ENCODE assay signal across 7 mouse cellular contexts in the genomic region with DNA sequence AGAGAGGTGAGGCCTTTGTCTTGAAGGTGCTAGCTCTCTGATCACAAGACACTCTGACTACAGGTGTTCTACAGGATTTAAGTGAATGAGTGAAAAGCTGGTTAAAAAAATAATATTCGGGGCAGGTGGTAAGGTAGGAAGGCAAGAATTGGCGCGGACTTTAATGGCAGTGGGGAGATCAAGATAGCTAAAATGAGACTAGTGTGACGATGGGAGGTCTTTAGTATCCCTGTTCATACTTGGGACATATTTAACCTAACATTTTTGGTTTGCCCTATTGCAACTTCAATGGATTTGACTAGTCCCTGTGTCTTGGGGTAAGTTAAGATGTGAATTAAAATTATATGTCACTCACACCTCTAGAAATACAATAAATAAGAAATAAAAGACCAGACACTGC. TPM values are rescaled to one million over a fixed set of nuclear protein-coding genes. Genes with fewer than 3 reads are reported as not detected.
A peak's percentile ranks its signal among the peaks of the same experiment; 100 is the strongest.
DNase-seq lines count a peak whose midpoint lies in the region; ATAC-seq lines count a peak whose summit lies in the region.

No protein-coding gene starts in this region.

- no peak overlapping the region; the same call in 1 of the 2 replicates for H3K27ac ChIP-seq in lung, embryonic 15.5 days
- H3K27ac ChIP-seq in forebrain, embryonic 12.5 days: peak overlapping the region; percentile 50; the same call in 1 of the 2 replicates
- peak overlapping the region; percentile 87 for H3K27ac ChIP-seq in limb, embryonic 10.5 days
- H3K27ac ChIP-seq in stomach, embryonic 14.5 days (ENCODE audit: low read length): no peak overlapping the region

- 31% methylated on average over 4 of the region's 4 CpGs for WGBS in lung, embryonic 15.5 days
- 37% methylated on average over 4 of the region's 4 CpGs for WGBS in forebrain, embryonic 12.5 days
- WGBS in limb, embryonic 10.5 days: 36% methylated on average over 4 of the region's 4 CpGs
- WGBS in stomach, embryonic 14.5 days: 27% methylated on average over 4 of the region's 4 CpGs

- peaks cover 26% of the 10 kb centered on the region for H3K4me1 ChIP-seq in lung, embryonic 15.5 days
- H3K4me1 ChIP-seq in forebrain, embryonic 12.5 days: peaks cover 27% of the 10 kb centered on the region
- H3K4me1 ChIP-seq in limb, embryonic 10.5 days: peaks cover 42% of the 10 kb centered on the region
- peaks cover 12% of the 10 kb centered on the region for H3K4me1 ChIP-seq in stomach, embryonic 14.5 days (ENCODE audit: control insufficient read depth, insufficient read depth, low read length)

- H3K4me2 ChIP-seq in lung, embryonic 15.5 days: peak overlapping the region; percentile 92
- peak overlapping the region; percentile 50 for H3K4me2 ChIP-seq in forebrain, embryonic 12.5 days
- H3K4me2 ChIP-seq in stomach, embryonic 14.5 days (replicated peaks; ENCODE audit: low read depth, low read length): peak overlapping the region; percentile 42

- peak overlapping the region; percentile 99 for H3K4me3 ChIP-seq in lung, embryonic 15.5 days
- H3K4me3 ChIP-seq in forebrain, embryonic 12.5 days (replicated peaks): peak overlapping the region; percentile 73
- H3K4me3 ChIP-seq in limb, embryonic 10.5 days: peak overlapping the region; percentile 90
- peak overlapping the region; percentile 70 for H3K4me3 ChIP-seq in stomach, embryonic 14.5 days (ENCODE audit: low read depth, low read length)

- no peak for ATAC-seq in lung, embryonic 15.5 days (ENCODE audit: borderline replicate concordance, extremely low read depth, low FRiP score, low TSS enrichment)
- no peak for ATAC-seq in forebrain, embryonic 12.5 days (ENCODE audit: low FRiP score)
- ATAC-seq in stomach, embryonic 14.5 days (ENCODE audit: insufficient number of reproducible peaks, insufficient read depth, low FRiP score, low read depth): no peak

- H3K9me3 ChIP-seq in lung, embryonic 15.5 days: no peaks in the 10 kb centered on the region
- no peaks in the 10 kb centered on the region for H3K9me3 ChIP-seq in forebrain, embryonic 12.5 days
- no peaks in the 10 kb centered on the region for H3K9me3 ChIP-seq in limb, embryonic 10.5 days (replicated peaks)
- H3K9me3 ChIP-seq in stomach, embryonic 14.5 days (ENCODE audit: control insufficient read depth, low read depth, low read length): no peaks in the 10 kb centered on the region

- no peak for DNase-seq in lung, postnatal 36 days
- no peak for DNase-seq in limb, embryonic 10.5 days (ENCODE audit: low spot score)
- no peak for DNase-seq in urinary bladder, adult 2 months (ENCODE audit: low spot score)
- DNase-seq in ovary, postnatal 36 days (ENCODE audit: low spot score): no peak

- H3K27me3 ChIP-seq in lung, embryonic 15.5 days: no peaks in the 10 kb centered on the region
- no peaks in the 10 kb centered on the region for H3K27me3 ChIP-seq in forebrain, embryonic 12.5 days
- H3K27me3 ChIP-seq in limb, embryonic 10.5 days (ENCODE audit: low read depth, poor library complexity, severe bottlenecking): no peaks in the 10 kb centered on the region
- H3K27me3 ChIP-seq in stomach, embryonic 14.5 days (ENCODE audit: control insufficient read depth, insufficient read depth, low read length): no peaks in the 10 kb centered on the region

- peaks cover 16% of the 10 kb centered on the region for H3K36me3 ChIP-seq in lung, embryonic 15.5 days
- H3K36me3 ChIP-seq in forebrain, embryonic 12.5 days (replicated peaks): peaks cover 15% of the 10 kb centered on the region
- H3K36me3 ChIP-seq in limb, embryonic 10.5 days: peaks cover 28% of the 10 kb centered on the region
- H3K36me3 ChIP-seq in stomach, embryonic 14.5 days (ENCODE audit: control insufficient read depth, insufficient read depth, low read length): peaks cover 11% of the 10 kb centered on the region

- H3K9ac ChIP-seq in lung, embryonic 15.5 days: peak overlapping the region; percentile 21; the same call in 1 of the 2 replicates
- H3K9ac ChIP-seq in forebrain, embryonic 12.5 days: peak overlapping the region; percentile 78
- H3K9ac ChIP-seq in stomach, embryonic 14.5 days (replicated peaks; ENCODE audit: low read depth, low read length): no peak overlapping the region

RNA-seq across cellular contexts. Expression of gene Ncln, which starts 0.8 kb away (rescaled TPM):
- 81.8 and 82.8 TPM in 2 replicates for polyA plus RNA-seq in lung, embryonic 15.5 days (2015; fragmentation: Nextera tagmentation; extraction: Ambion mirVana)
- polyA plus RNA-seq in forebrain, embryonic 12.5 days (2016; fragmentation: Nextera tagmentation; extraction: Ambion mirVana): 65.8 and 66.6 TPM in 2 replicates
- polyA plus RNA-seq in limb, embryonic 10.5 days (2016; fragmentation: Nextera tagmentation; extraction: Ambion mirVana): 100 and 102 TPM in 2 replicates
- 79.1 and 79.3 TPM in 2 replicates for polyA plus RNA-seq in stomach, embryonic 14.5 days (2014; fragmentation: Nextera tagmentation; extraction: Ambion mirVana)
- polyA plus RNA-seq in urinary bladder, adult 2 months (2012; rRNA removed): 79.9 and 89.6 TPM in 2 replicates

RNA-seq across cellular contexts. Expression of gene S1pr4, which starts 3.0 kb away (rescaled TPM):
- polyA plus RNA-seq in lung, embryonic 15.5 days (2015; fragmentation: Nextera tagmentation; extraction: Ambion mirVana): 2.5 and 3.6 TPM in 2 replicates
- polyA plus RNA-seq in forebrain, embryonic 12.5 days (2016; fragmentation: Nextera tagmentation; extraction: Ambion mirVana): 0.21 and 0.49 TPM in 2 replicates
- 0.34 and 0.39 TPM in 2 replicates for polyA plus RNA-seq in limb, embryonic 10.5 days (2016; fragmentation: Nextera tagmentation; extraction: Ambion mirVana)
- polyA plus RNA-seq in stomach, embryonic 14.5 days (2014; fragmentation: Nextera tagmentation; extraction: Ambion mirVana): 0.41 and 0.72 TPM in 2 replicates
- 2.2 and 2.3 TPM in 2 replicates for polyA plus RNA-seq in urinary bladder, adult 2 months (2012; rRNA removed)

RNA-seq across cellular contexts. Expression of gene Celf5, which starts 14.5 kb away (rescaled TPM):
- polyA plus RNA-seq in lung, embryonic 15.5 days (2015; fragmentation: Nextera tagmentation; extraction: Ambion mirVana): 0.34 and 0.42 TPM in 2 replicates
- polyA plus RNA-seq in forebrain, embryonic 12.5 days (2016; fragmentation: Nextera tagmentation; extraction: Ambion mirVana): 37.1 and 42.4 TPM in 2 replicates
- 0.24 and 0.48 TPM in 2 replicates for polyA plus RNA-seq in limb, embryonic 10.5 days (2016; fragmentation: Nextera tagmentation; extraction: Ambion mirVana)
- 1.7 and 2.2 TPM in 2 replicates for polyA plus RNA-seq in stomach, embryonic 14.5 days (2014; fragmentation: Nextera tagmentation; extraction: Ambion mirVana)
- 0.44 and 0.49 TPM in 2 replicates for polyA plus RNA-seq in urinary bladder, adult 2 months (2012; rRNA removed)

RNA-seq across cellular contexts. Expression of gene Gna15, which starts 27.1 kb away (rescaled TPM):
- polyA plus RNA-seq in lung, embryonic 15.5 days (2015; fragmentation: Nextera tagmentation; extraction: Ambion mirVana): 1.7 and 1.8 TPM in 2 replicates
- polyA plus RNA-seq in forebrain, embryonic 12.5 days (2016; fragmentation: Nextera tagmentation; extraction: Ambion mirVana): 0.49 and 0.92 TPM in 2 replicates
- 0.80 and 2.0 TPM in 2 replicates for polyA plus RNA-seq in limb, embryonic 10.5 days (2016; fragmentation: Nextera tagmentation; extraction: Ambion mirVana)
- 3.6 and 7.4 TPM in 2 replicates for polyA plus RNA-seq in stomach, embryonic 14.5 days (2014; fragmentation: Nextera tagmentation; extraction: Ambion mirVana)
- 16.1 and 16.2 TPM in 2 replicates for polyA plus RNA-seq in urinary bladder, adult 2 months (2012; rRNA removed)

RNA-seq across cellular contexts. Expression of gene Nfic, which starts 41.5 kb away (rescaled TPM):
- 86.0 and 87.2 TPM in 2 replicates for polyA plus RNA-seq in lung, embryonic 15.5 days (2015; fragmentation: Nextera tagmentation; extraction: Ambion mirVana)
- 15.3 and 16.3 TPM in 2 replicates for polyA plus RNA-seq in forebrain, embryonic 12.5 days (2016; fragmentation: Nextera tagmentation; extraction: Ambion mirVana)
- polyA plus RNA-seq in limb, embryonic 10.5 days (2016; fragmentation: Nextera tagmentation; extraction: Ambion mirVana): 9.3 and 19.8 TPM in 2 replicates
- polyA plus RNA-seq in stomach, embryonic 14.5 days (2014; fragmentation: Nextera tagmentation; extraction: Ambion mirVana): 76.0 and 80.1 TPM in 2 replicates
- polyA plus RNA-seq in urinary bladder, adult 2 months (2012; rRNA removed): 28.4 and 67.0 TPM in 2 replicates

Comparison
In these comparisons a context has a peak if more than half of its experiments do, and no peak if none do; other contexts are left out.
1. H3K27ac ChIP-seq: peak in forebrain, embryonic 12.5 days (single experiment) and limb, embryonic 10.5 days (single experiment); none in lung, embryonic 15.5 days (single experiment) and stomach, embryonic 14.5 days (single experiment).
2. H3K4me2 ChIP-seq: peak in every context shown above with its lines; median percentile 92 in lung, embryonic 15.5 days; 50 in forebrain, embryonic 12.5 days; 42 in stomach, embryonic 14.5 days.
3. RNA of gene Celf5, which starts 14.5 kb away (polyA plus RNA-seq): 37.1 to 42.4 TPM in forebrain, embryonic 12.5 days; 1.7 to 2.2 TPM in stomach, embryonic 14.5 days, 0.24 to 0.48 TPM in limb, embryonic 10.5 days, 0.44 to 0.49 TPM in urinary bladder, adult 2 months and 0.34 to 0.42 TPM in lung, embryonic 15.5 days; every median in the first group is over 10 times any median in the second.
4. Peak in every context shown above with its lines, with median percentiles within 50 percentile points of each other: H3K4me3 ChIP-seq.